Mouse (Mus musculus) CH12.LX (cell line): ENCODE results near the gene Prkce. TPM values are rescaled to one million over a fixed set of nuclear protein-coding genes. Genes with fewer than 3 reads are reported as not detected.

Experiments used
- DNase-seq: peaks from one replicate; pipeline ENCODE4 v3.0.0-alpha.2; 2013; ENCODE audit errors: extremely low read depth
- H3K27ac ChIP-seq: 2 replicates; pipeline ENCODE4 v1.5.1; 2012; ENCODE audit warnings: low read depth, mild to moderate bottlenecking, control low read depth, moderate library complexity; ENCODE audit not compliant: insufficient read depth
- H3K27me3 ChIP-seq: replicated peaks from 2 replicates; pipeline ENCODE3; 2012; ENCODE audit warnings: inconsistent platforms
- H3K36me3 ChIP-seq, 2 experiments: replicated peaks in 1 of 2; 2 replicates each; pipeline versions ENCODE3 to v1.6.1; 2012; ENCODE audit warnings: inconsistent platforms in 1 of 2, low read length in 1 of 2, mild to moderate bottlenecking in 1 of 2, mixed read lengths in 1 of 2, moderate library complexity in 1 of 2; ENCODE audit not compliant: control insufficient read depth in 1 of 2, insufficient read depth in 1 of 2
- H3K4me1 ChIP-seq, 2 experiments: 2 replicates each; pipeline ENCODE4 v1.6.1; 2012; ENCODE audit warnings: inconsistent platforms in 1 of 2, moderate library complexity in 1 of 2; ENCODE audit not compliant: insufficient read depth in 2 of 2, control insufficient read depth in 1 of 2
- H3K4me2 ChIP-seq: 2 replicates; pipeline ENCODE4 v1.6.1; 2012; ENCODE audit warnings: low read depth, mild to moderate bottlenecking, control low read depth; ENCODE audit not compliant: poor library complexity, insufficient read depth, severe bottlenecking
- H3K4me3 ChIP-seq, 3 experiments: fragments of 150-350 bp in 1 of 3; sonication (generic) in 1 of 3; replicated peaks in 1 of 3; 2 replicates each; pipeline versions ENCODE3 to v1.5.1; 2011 to 2012; ENCODE audit warnings: low read depth in 2 of 3, low read length in 2 of 3, mild to moderate bottlenecking in 2 of 3, moderate library complexity in 2 of 3, control low read depth in 1 of 3, improper control_type of control experiment in 1 of 3, inconsistent platforms in 1 of 3, mixed read lengths in 1 of 3; ENCODE audit not compliant: poor library complexity in 1 of 3
- H3K79me2 ChIP-seq: replicated peaks from 2 replicates; pipeline ENCODE4 v1.6.1; 2012; ENCODE audit warnings: mild to moderate bottlenecking, moderate library complexity; ENCODE audit not compliant: control insufficient read depth, poor library complexity, insufficient read depth, severe bottlenecking; ENCODE audit errors: extremely low read depth
- H3K9ac ChIP-seq: 2 replicates; pipeline ENCODE4 v1.6.1; 2012; ENCODE audit warnings: low read depth, mild to moderate bottlenecking, control low read depth, moderate library complexity; ENCODE audit not compliant: insufficient read depth
- H3K9me3 ChIP-seq: replicated peaks from 2 replicates; pipeline ENCODE3; 2012; ENCODE audit warnings: low read length, inconsistent platforms, mixed read lengths
- BHLHE40 ChIP-seq: IDR thresholded peaks from 2 replicates; pipeline ENCODE4 v1.6.1; 2011; ENCODE audit warnings: mild to moderate bottlenecking, low read depth, low read length, improper control_type of control experiment
- CHD1 ChIP-seq: IDR thresholded peaks from 2 replicates; pipeline ENCODE4 v1.6.1; 2012; ENCODE audit warnings: low read depth, low read length, improper control_type of control experiment, inconsistent platforms
- CHD2 ChIP-seq: IDR thresholded peaks from 2 replicates; pipeline ENCODE4 v1.6.1; 2011; ENCODE audit warnings: low read length, improper control_type of control experiment
- CTCF ChIP-seq, 2 experiments: IDR thresholded peaks in 1 of 2; conservative IDR thresholded peaks in 1 of 2; 2 replicates each; pipeline ENCODE4 v1.5.1; 2011 to 2012; ENCODE audit warnings: low read depth in 2 of 2, low read length in 2 of 2, improper control_type of control experiment in 1 of 2, inconsistent platforms in 1 of 2, mild to moderate bottlenecking in 1 of 2, moderate library complexity in 1 of 2
- E2F4 ChIP-seq: IDR thresholded peaks from 2 replicates; pipeline ENCODE4 v1.6.1; 2011; ENCODE audit warnings: low read depth, low read length, improper control_type of control experiment; ENCODE audit not compliant: insufficient replicate concordance
- ELF1 ChIP-seq: IDR thresholded peaks from 2 replicates; pipeline ENCODE4 v1.6.1; 2014; ENCODE audit warnings: low read depth, mild to moderate bottlenecking, inconsistent platforms, low read length, improper control_type of control experiment
- EP300 ChIP-seq: IDR thresholded peaks from 2 replicates; pipeline ENCODE4 v1.6.1; 2011; ENCODE audit warnings: low read length, improper control_type of control experiment
- ETS1 ChIP-seq: conservative IDR thresholded peaks from 2 replicates; pipeline ENCODE4 v1.6.1; 2012; ENCODE audit warnings: low read depth, mild to moderate bottlenecking, inconsistent platforms, low read length, improper control_type of control experiment, moderate library complexity
- GABPA ChIP-seq: IDR thresholded peaks from 2 replicates; pipeline ENCODE4 v1.6.1; 2012; ENCODE audit warnings: low read depth, low read length, improper control_type of control experiment, inconsistent platforms; ENCODE audit not compliant: insufficient replicate concordance
- HCFC1 ChIP-seq: IDR thresholded peaks from 2 replicates; pipeline ENCODE4 v1.6.1; 2012; ENCODE audit warnings: low read depth, mild to moderate bottlenecking, inconsistent platforms, low read length, improper control_type of control experiment
- IRF4 ChIP-seq: IDR thresholded peaks from 2 replicates; pipeline ENCODE4 v1.6.1; 2014; ENCODE audit warnings: low read depth, mild to moderate bottlenecking, inconsistent platforms, low read length, improper control_type of control experiment
- JUN ChIP-seq: IDR thresholded peaks from 2 replicates; pipeline ENCODE4 v1.6.1; 2011; ENCODE audit warnings: low read depth, mild to moderate bottlenecking, low read length, improper control_type of control experiment, moderate library complexity; ENCODE audit not compliant: insufficient read depth
- JUND ChIP-seq: conservative IDR thresholded peaks from 2 replicates; pipeline ENCODE4 v1.6.1; 2011; ENCODE audit warnings: low read depth, low read length, improper control_type of control experiment
- KAT2A ChIP-seq: IDR thresholded peaks from 2 replicates; pipeline ENCODE4 v1.6.1; 2012; ENCODE audit warnings: low read length, improper control_type of control experiment, inconsistent platforms; ENCODE audit not compliant: insufficient replicate concordance
- MAFK ChIP-seq: IDR thresholded peaks from 2 replicates; pipeline ENCODE4 v1.6.1; 2011; ENCODE audit warnings: low read length, improper control_type of control experiment; ENCODE audit not compliant: insufficient replicate concordance
- MAX ChIP-seq: IDR thresholded peaks from 2 replicates; pipeline ENCODE4 v1.6.1; 2011; ENCODE audit warnings: low read length, improper control_type of control experiment
- MAZ ChIP-seq: IDR thresholded peaks from 2 replicates; pipeline ENCODE4 v1.6.1; 2012; ENCODE audit warnings: low read depth, mild to moderate bottlenecking, inconsistent platforms, low read length, improper control_type of control experiment, moderate library complexity
- MEF2A ChIP-seq: IDR thresholded peaks from 2 replicates; pipeline ENCODE4 v1.6.1; 2014; ENCODE audit warnings: low read depth, mild to moderate bottlenecking, inconsistent platforms, low read length, improper control_type of control experiment, borderline replicate concordance
- MXI1 ChIP-seq: IDR thresholded peaks from 2 replicates; pipeline ENCODE4 v1.6.1; 2011; ENCODE audit warnings: mild to moderate bottlenecking, low read depth, low read length, improper control_type of control experiment
- MYC ChIP-seq: IDR thresholded peaks from 2 replicates; pipeline ENCODE4 v1.6.1; 2011; ENCODE audit warnings: low read depth, mild to moderate bottlenecking, improper control_type of control experiment, low read length
- NELFE ChIP-seq: IDR thresholded peaks from 2 replicates; pipeline ENCODE4 v1.6.1; 2011; ENCODE audit warnings: low read depth, low read length, improper control_type of control experiment
- NRF1 ChIP-seq: IDR thresholded peaks from 2 replicates; pipeline ENCODE4 v1.6.1; 2014; ENCODE audit warnings: low read depth, mild to moderate bottlenecking, inconsistent platforms, low read length, improper control_type of control experiment, moderate library complexity
- PAX5 ChIP-seq: IDR thresholded peaks from 2 replicates; pipeline ENCODE4 v1.6.1; 2012; ENCODE audit warnings: low read length, inconsistent platforms, mixed read lengths
- POLR2A ChIP-seq: IDR thresholded peaks from 2 replicates; pipeline ENCODE4 v1.6.1; 2011; ENCODE audit warnings: low read depth, mild to moderate bottlenecking, improper control_type of control experiment, low read length
- POLR2AphosphoS2 ChIP-seq: IDR thresholded peaks from 2 replicates; pipeline ENCODE4 v1.6.1; 2011; ENCODE audit warnings: low read depth, low read length, improper control_type of control experiment
- RAD21 ChIP-seq: IDR thresholded peaks from 2 replicates; pipeline ENCODE4 v1.6.1; 2011; ENCODE audit warnings: low read depth, mild to moderate bottlenecking, low read length, improper control_type of control experiment, moderate library complexity
- RCOR1 ChIP-seq: conservative IDR thresholded peaks from 2 replicates; pipeline ENCODE4 v1.6.1; 2012; ENCODE audit warnings: low read depth, mild to moderate bottlenecking, inconsistent platforms, low read length, improper control_type of control experiment
- SIN3A ChIP-seq: IDR thresholded peaks from 2 replicates; pipeline ENCODE4 v1.6.1; 2012; ENCODE audit warnings: low read length, improper control_type of control experiment, inconsistent platforms
- SMC3 ChIP-seq: IDR thresholded peaks from 2 replicates; pipeline ENCODE4 v1.6.1; 2011; ENCODE audit warnings: low read depth, low read length, improper control_type of control experiment
- TBP ChIP-seq: conservative IDR thresholded peaks from 2 replicates; pipeline ENCODE4 v1.6.1; 2011; ENCODE audit warnings: low read depth, low read length, improper control_type of control experiment
- TCF12 ChIP-seq: IDR thresholded peaks from 2 replicates; pipeline ENCODE4 v1.6.1; 2014; ENCODE audit warnings: low read depth, mild to moderate bottlenecking, inconsistent platforms, low read length, improper control_type of control experiment
- UBTF ChIP-seq: IDR thresholded peaks from 2 replicates; pipeline ENCODE4 v1.6.1; 2012; ENCODE audit warnings: low read depth, mild to moderate bottlenecking, inconsistent platforms, low read length, improper control_type of control experiment, moderate library complexity
- USF1 ChIP-seq: IDR thresholded peaks from 2 replicates; pipeline ENCODE4 v1.6.1; 2014; ENCODE audit warnings: low read depth, mild to moderate bottlenecking, inconsistent platforms, low read length, improper control_type of control experiment
- USF2 ChIP-seq: conservative IDR thresholded peaks from 2 replicates; pipeline ENCODE4 v1.6.1; 2011; ENCODE audit warnings: low read depth, low read length, improper control_type of control experiment
- ZC3H11A ChIP-seq: IDR thresholded peaks from 2 replicates; pipeline ENCODE4 v1.6.1; 2012; ENCODE audit warnings: low read depth, mild to moderate bottlenecking, inconsistent platforms, low read length, improper control_type of control experiment
- ZKSCAN1 ChIP-seq: IDR thresholded peaks from 2 replicates; pipeline ENCODE4 v1.6.1; 2012; ENCODE audit warnings: low read depth, inconsistent platforms, low read length, improper control_type of control experiment, borderline replicate concordance
- ZMIZ1 ChIP-seq: IDR thresholded peaks from 2 replicates; pipeline ENCODE4 v1.6.1; 2012; ENCODE audit warnings: low read depth, mild to moderate bottlenecking, inconsistent platforms, low read length, improper control_type of control experiment
- ZNF384 ChIP-seq: IDR thresholded peaks from 2 replicates; pipeline ENCODE4 v1.6.1; 2012; ENCODE audit warnings: low read depth, low read length, improper control_type of control experiment, inconsistent platforms
- dilution Hi-C: fragments of 300-500 bp; cut with MboI; formaldehyde crosslinking; loops from 2 replicates; pipeline ENCODE4 v1.14.3; 2020; ENCODE audit warnings: low sequenced_read_pairs; ENCODE audit not compliant: extremely low pct_unique_long_range_greater_than_20kb, extremely low pct_ligation_motif_present
- in situ Hi-C: fragments of 300-500 bp; cut with MboI; formaldehyde crosslinking; loops from 3 replicates; pipeline ENCODE4 v1.14.3; 2019; ENCODE audit warnings: low sequenced_read_pairs, low pct_ligation_motif_present, low pct_unique_long_range_greater_than_20kb, mixed read lengths
- polyA plus RNA-seq: library from polyadenylated mRNA; unstranded; fragments of >175 nt; gene quantifications from 2 replicates; pipeline ENCODE4 v1.2.1, GENCODE M21; 2012; ENCODE audit warnings: low read depth; ENCODE audit not compliant: insufficient read length
- total RNA-seq, 2 experiments: library from RNA; depleted of rRNA; stranded (reverse); fragments of 300-350 nt in 1 of 2; fragments of >200 nt in 1 of 2; gene quantifications; 2 replicates each; pipeline ENCODE4 v1.2.3; 2012 to 2014

Gene Prkce
- total and polyA plus RNA-seq, 3 experiments = 4.1 to 13.2 (median 11.4) TPM

- Histone ChIP-seq H3K36me3 (peaks cover 0 to 17% of the 10 kb centered on the region in 2 experiments), H3K9ac (peak overlapping the region; percentile 86), H3K4me2 (peak overlapping the region; percentile 82; the same call in 1 of the 2 replicates), H3K27me3 (no peaks in the 10 kb centered on the region), H3K27ac (peak overlapping the region; percentile 99), H3K9me3 (no peaks in the 10 kb centered on the region), H3K79me2 (peaks cover 13% of the 10 kb centered on the region), H3K4me1 (peaks cover 35 to 90% of the 10 kb centered on the region in 2 experiments), H3K4me3 (peak overlapping the region; percentile 57 to 61 (median 57))
- dilution Hi-C loops (no loop called here), in situ Hi-C loops (no loop called here)
- peak; percentile 80 for DNase-seq
- TF ChIP-seq HCFC1 (0 out of 2 replicates have a peak, but pooled peaks have one; percentile 37), USF1 (no peak), USF2 (no peak), MAFK (peak; percentile 66), SIN3A (peak; percentile 93), RCOR1 (0 out of 2 replicates have a peak, but pooled peaks have one; percentile 86), MEF2A (peak; percentile 74; the same call in 1 of the 2 replicates), IRF4 (peak; percentile 89), JUN (peak; percentile 29; the same call in 1 of the 2 replicates), TCF12 (peak; percentile 96), CHD1 (no peak), NELFE (no peak), POLR2A (peak; percentile 59), MAZ (peak; percentile 83; the same call in 1 of the 2 replicates), E2F4 (no peak), ZC3H11A (no peak), TBP (peak; percentile 78; the same call in 1 of the 2 replicates), ZKSCAN1 (no peak), MYC (peak; percentile 88), ZMIZ1 (peak; percentile 52), GABPA (no peak), EP300 (peak; percentile 90), ETS1 (peak; percentile 93), JUND (0 out of 2 replicates have a peak, but pooled peaks have one; percentile 9), UBTF (no peak), POLR2AphosphoS2 (no peak), MXI1 (peak; percentile 75; the same call in 1 of the 2 replicates), KAT2A (0 out of 2 replicates have a peak, but pooled peaks have one; percentile 59), NRF1 (0 out of 2 replicates have a peak, but pooled peaks have one; percentile 31), PAX5 (no peak), ZNF384 (peak; percentile 79), BHLHE40 (peak; percentile 99), RAD21 (no peak; the same call in 1 of the 2 replicates), ELF1 (peak; percentile 63), MAX (peak; percentile 77), CHD2 (peak; percentile 72; the same call in 1 of the 2 replicates), SMC3 (peak; percentile 25), CTCF (conservative IDR thresholded peaks at IDR 0.05 in 1 of 2, IDR thresholded peaks at IDR 0.05 in 1 of 2; ENCODE audit: low read depth in 2 of 2, low read length in 2 of 2) (no peak)
Measured at GRCm38 (mm10) chr17:86353679-86354078, 186.1 kb downstream of the Prkce start.
